Mouse (Mus musculus): Measurements from ENCODE around the gene Cenpx. TPM values are rescaled to one million over a fixed set of nuclear protein-coding genes. Genes with fewer than 3 reads are reported as not detected.

The Cenpx gene
- polyA plus RNA-seq, 1 experiment from 2014 or later: 81.0 TPM

DNA sequence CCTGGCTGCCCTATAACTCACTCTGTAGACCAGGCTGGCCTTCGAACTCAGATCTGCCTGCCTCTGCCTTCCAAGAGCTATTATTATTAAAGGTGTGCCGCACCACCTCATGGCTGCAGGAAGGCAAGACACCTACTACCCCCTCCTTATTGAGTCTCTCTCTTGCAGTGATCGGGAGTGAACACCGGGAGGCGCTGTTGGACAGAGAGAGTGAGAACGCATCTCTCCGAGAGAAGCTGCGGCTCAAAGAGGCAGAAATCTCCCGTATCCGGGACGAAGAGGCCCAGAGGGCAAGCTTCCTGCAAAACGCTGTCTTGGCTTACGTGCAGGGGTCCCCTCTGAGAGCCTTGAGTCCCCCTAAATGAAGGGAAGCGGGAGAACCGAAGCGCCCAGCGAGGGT, 6.9 kb upstream of the Cenpx start:
- DNase-seq: peak; percentile 93
- Histone ChIP-seq H3K4me1 (ENCODE audit: insufficient read depth) (peaks cover 17% of the 10 kb centered on the region), H3K9ac (replicated peaks) (0 out of 2 replicates have a peak overlapping the region, but pooled peaks have one; percentile 21), H3K4me3 (ENCODE audit: low read depth, low read length) (0 out of 2 replicates have a peak overlapping the region, but pooled peaks have one; percentile 50), H3K27me3 (ENCODE audit: insufficient read depth, low read length) (peaks cover 24% of the 10 kb centered on the region), H3K36me3 (replicated peaks; ENCODE audit: insufficient read depth, low read length) (peaks cover 14% of the 10 kb centered on the region), H3K9me3 (ENCODE audit: low read length) (no peaks in the 10 kb centered on the region), H3K4me2 (ENCODE audit: low read depth, low read length) (peak overlapping the region; percentile 83), H3K27ac (ENCODE audit: low read depth) (no peak overlapping the region)
- peak; percentile 63 for ATAC-seq
- TF ChIP-seq CTCF (IDR thresholded peaks at IDR 0.05; ENCODE audit: low read depth): peak; percentile 96
- no peak for TF ChIP-seq EP300 (IDR thresholded peaks at IDR 0.05; ENCODE audit: low read depth)
- 8% methylated on average over 17 of the region's 17 CpGs for WGBS (ENCODE audit: insufficient replicate concordance)

- ATAC-seq: no peak
- no peak overlapping the region for H3K4me3 ChIP-seq (ENCODE audit: low read depth, low read length)
- no peak for TF ChIP-seq EP300 (IDR thresholded peaks at IDR 0.05; ENCODE audit: low read depth)
- TF ChIP-seq CTCF (IDR thresholded peaks at IDR 0.05; ENCODE audit: low read depth): no peak
- H3K9me3 ChIP-seq (ENCODE audit: low read length): no peaks in the 10 kb centered on the region
- H3K4me2 ChIP-seq (ENCODE audit: low read depth, low read length): no peak overlapping the region
- peaks cover 17% of the 10 kb centered on the region for H3K4me1 ChIP-seq (ENCODE audit: insufficient read depth)
- no peak overlapping the region for H3K9ac ChIP-seq (replicated peaks)
- DNase-seq: no peak
- peaks cover 24% of the 10 kb centered on the region for H3K27me3 ChIP-seq (ENCODE audit: insufficient read depth, low read length)
- 86% methylated on average over 13 of the region's 13 CpGs for WGBS (ENCODE audit: insufficient replicate concordance)
- H3K36me3 ChIP-seq (replicated peaks; ENCODE audit: insufficient read depth, low read length): peaks cover 13% of the 10 kb centered on the region
- no peak overlapping the region for H3K27ac ChIP-seq (ENCODE audit: low read depth)
Observed at GRCm38 (mm10) chr11:120719841-120720376, 6.4 kb upstream of the Cenpx start.

GRCm38 (mm10) chr11:120719242-120719641, 5.7 kb upstream of the Cenpx start:
- DNase-seq: no peak
- peaks cover 13% of the 10 kb centered on the region for H3K36me3 ChIP-seq (replicated peaks; ENCODE audit: insufficient read depth, low read length)

DNA sequence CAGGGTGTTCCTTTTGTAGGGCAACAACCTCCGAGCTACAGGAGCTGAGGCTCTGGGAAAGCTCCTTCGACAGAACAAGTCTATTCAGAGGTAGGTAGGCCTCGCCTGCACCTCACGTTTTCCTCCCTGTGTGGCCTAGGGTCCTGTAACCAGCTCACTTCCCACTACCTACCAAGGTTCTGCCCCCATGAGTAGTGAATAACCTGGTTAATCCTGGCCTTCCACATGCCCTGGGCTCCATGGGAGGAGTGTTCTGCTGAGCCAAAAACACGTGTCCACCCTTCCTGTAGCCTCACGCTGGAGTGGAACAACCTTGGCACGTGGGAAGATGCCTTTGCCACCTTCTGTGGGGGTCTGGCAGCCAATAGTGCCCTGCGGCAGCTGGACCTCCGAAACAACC, 1.6 kb upstream of the Cenpx start:
- Histone ChIP-seq H3K4me3 (ENCODE audit: low read depth, low read length) (no peak overlapping the region), H3K27me3 (ENCODE audit: insufficient read depth, low read length) (no peaks in the 10 kb centered on the region), H3K9me3 (ENCODE audit: low read length) (no peaks in the 10 kb centered on the region), H3K9ac (replicated peaks) (no peak overlapping the region), H3K36me3 (replicated peaks; ENCODE audit: insufficient read depth, low read length) (peaks cover 17% of the 10 kb centered on the region), H3K4me1 (ENCODE audit: insufficient read depth) (peaks cover 15% of the 10 kb centered on the region), H3K4me2 (ENCODE audit: low read depth, low read length) (no peak overlapping the region), H3K27ac (ENCODE audit: low read depth) (no peak overlapping the region)
- ATAC-seq: no peak
- no peak for DNase-seq
- WGBS (ENCODE audit: insufficient replicate concordance): 81% methylated on average over 9 of the region's 9 CpGs
- TF ChIP-seq CTCF (IDR thresholded peaks at IDR 0.05; ENCODE audit: low read depth) (no peak), EP300 (IDR thresholded peaks at IDR 0.05; ENCODE audit: low read depth) (no peak)

More at GRCm38 (mm10) chr11:120719242-120719641, 5.7 kb upstream of the Cenpx start:
- TF ChIP-seq CTCF (IDR thresholded peaks at IDR 0.05; ENCODE audit: low read depth): no peak
- TF ChIP-seq EP300 (IDR thresholded peaks at IDR 0.05; ENCODE audit: low read depth): no peak
- 80% methylated on average over 9 of the region's 9 CpGs for WGBS (ENCODE audit: insufficient replicate concordance)
- Histone ChIP-seq H3K9me3 (ENCODE audit: low read length) (no peaks in the 10 kb centered on the region), H3K9ac (replicated peaks) (no peak overlapping the region), H3K27ac (ENCODE audit: low read depth) (no peak overlapping the region), H3K4me1 (ENCODE audit: insufficient read depth) (peaks cover 22% of the 10 kb centered on the region), H3K27me3 (ENCODE audit: insufficient read depth, low read length) (peaks cover 24% of the 10 kb centered on the region), H3K4me2 (ENCODE audit: low read depth, low read length) (no peak overlapping the region), H3K4me3 (ENCODE audit: low read depth, low read length) (no peak overlapping the region)
- ATAC-seq: no peak

DNA sequence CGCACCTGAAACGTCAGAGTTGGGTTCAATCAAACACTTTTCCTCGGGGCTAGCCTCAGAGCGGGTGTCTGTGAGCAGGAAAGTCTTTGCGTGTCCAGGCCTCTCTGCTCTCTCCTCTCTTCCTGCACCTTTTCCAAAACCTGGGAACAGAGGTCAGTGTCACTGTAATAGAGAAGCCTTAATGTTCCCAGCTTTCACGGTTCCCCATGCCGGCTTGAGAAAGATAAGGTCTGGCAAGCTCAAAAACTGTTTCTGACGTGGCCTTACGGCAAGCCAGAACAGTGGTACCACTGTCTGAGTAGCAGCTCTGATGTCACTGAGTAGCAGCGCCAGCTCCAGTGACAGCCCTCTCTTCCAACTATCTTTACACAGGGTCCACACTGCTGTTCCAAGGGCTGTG, 1.0 kb upstream of the Cenpx start:
- no peak for DNase-seq
- no peaks in the 10 kb centered on the region for H3K27me3 ChIP-seq (ENCODE audit: insufficient read depth, low read length)
- no peaks in the 10 kb centered on the region for H3K9me3 ChIP-seq (ENCODE audit: low read length)
- peak overlapping the region; percentile 99 for H3K4me2 ChIP-seq (ENCODE audit: low read depth, low read length)
- peaks cover 15% of the 10 kb centered on the region for H3K4me1 ChIP-seq (ENCODE audit: insufficient read depth)
- TF ChIP-seq EP300 (IDR thresholded peaks at IDR 0.05; ENCODE audit: low read depth) (no peak), CTCF (IDR thresholded peaks at IDR 0.05; ENCODE audit: low read depth) (no peak)
- H3K27ac ChIP-seq (ENCODE audit: low read depth): no peak overlapping the region
- H3K9ac ChIP-seq (replicated peaks): peak overlapping the region; percentile 62
- H3K4me3 ChIP-seq (ENCODE audit: low read depth, low read length): peak overlapping the region; percentile 67
- 38% methylated on average over 10 of the region's 10 CpGs for WGBS (ENCODE audit: insufficient replicate concordance)
- ATAC-seq: no peak
- H3K36me3 ChIP-seq (replicated peaks; ENCODE audit: insufficient read depth, low read length): peaks cover 14% of the 10 kb centered on the region

DNA sequence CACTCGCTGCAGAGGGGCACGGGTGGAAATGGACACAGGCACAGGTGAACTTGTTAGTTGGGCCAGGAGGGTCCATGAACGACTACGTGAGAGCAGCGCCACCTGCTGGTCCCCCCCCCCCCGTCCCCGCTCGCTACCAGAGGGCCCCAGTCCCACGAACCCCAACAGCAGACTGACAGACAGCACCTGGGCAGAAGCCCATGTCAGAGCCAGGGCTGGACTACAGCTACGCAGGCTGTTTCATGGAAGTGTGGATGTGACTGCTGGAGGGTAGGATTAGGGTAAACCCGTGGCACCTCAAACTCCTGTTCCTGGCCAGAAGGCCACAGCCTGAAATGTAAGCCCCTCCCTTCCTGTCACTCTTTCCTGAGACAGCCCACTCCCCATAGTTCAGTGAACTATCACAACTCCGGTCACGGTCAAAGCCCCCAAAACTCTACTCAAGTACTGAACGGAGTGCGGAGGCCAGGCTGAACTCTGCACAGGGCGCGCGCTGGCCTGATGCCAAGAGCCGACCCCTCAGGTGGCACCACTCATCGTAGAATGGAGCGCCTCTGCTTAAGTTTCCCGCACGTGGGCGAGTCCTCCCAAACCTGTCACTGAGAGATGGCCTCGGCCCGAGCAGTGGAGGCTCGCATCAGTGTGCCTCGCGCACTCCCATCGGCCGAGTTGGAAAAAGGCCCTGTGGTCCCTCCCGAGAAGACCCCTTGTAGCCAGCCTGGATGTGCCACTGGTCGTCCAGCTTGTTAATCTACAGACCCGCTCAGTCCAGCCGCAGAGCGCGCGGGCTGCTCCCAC, 568 bp downstream of the Cenpx start:
- peaks cover 10% of the 10 kb centered on the region for H3K36me3 ChIP-seq (replicated peaks; ENCODE audit: insufficient read depth, low read length)

More for the DNA sequence above, 568 bp downstream of the Cenpx start:
- Histone ChIP-seq H3K9ac (replicated peaks) (peak overlapping the region; percentile 70), H3K9me3 (ENCODE audit: low read length) (no peaks in the 10 kb centered on the region), H3K4me2 (ENCODE audit: low read depth, low read length) (peak overlapping the region; percentile 99), H3K4me1 (ENCODE audit: insufficient read depth) (peaks cover 15% of the 10 kb centered on the region), H3K4me3 (ENCODE audit: low read depth, low read length) (peak overlapping the region; percentile 67), H3K27ac (ENCODE audit: low read depth) (peak overlapping the region; percentile 84), H3K27me3 (ENCODE audit: insufficient read depth, low read length) (no peaks in the 10 kb centered on the region)
- ATAC-seq (peak; percentile 24), DNase-seq (peak; percentile 86)
- under 1% methylated on average over 38 of the region's 38 CpGs for WGBS (ENCODE audit: insufficient replicate concordance)
- TF ChIP-seq CTCF (IDR thresholded peaks at IDR 0.05; ENCODE audit: low read depth) (peak; percentile 82), EP300 (IDR thresholded peaks at IDR 0.05; ENCODE audit: low read depth) (no peak)
